Mouse (Mus musculus): Measurements from ENCODE around the gene Slc47a2. TPM values are rescaled to one million over a fixed set of nuclear protein-coding genes. Genes with fewer than 3 reads are reported as not detected.

The Slc47a2 gene
- total RNA-seq, 1 experiment = 4.1 TPM

DNA sequence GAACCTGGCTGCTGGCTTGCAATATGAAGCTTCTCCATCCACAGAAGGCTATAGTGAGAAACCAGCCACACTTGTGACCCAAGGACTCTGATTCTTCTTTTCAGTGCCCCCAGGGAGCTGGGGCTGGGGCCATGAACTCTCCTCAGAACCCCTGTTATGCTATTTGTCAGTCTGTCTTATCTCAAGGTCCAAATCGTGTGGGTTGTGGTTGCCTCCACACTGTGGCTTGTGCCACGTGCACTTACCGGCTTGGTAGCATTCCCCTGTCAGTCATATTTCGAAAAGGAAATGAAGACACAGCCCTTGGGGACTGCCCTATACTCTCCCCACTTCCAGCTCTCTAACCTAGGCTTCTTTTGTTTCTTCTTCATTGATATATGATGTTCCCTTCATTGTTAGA is 43.1 kb upstream of the Slc47a2 start:
- no peak overlapping the region for H3K27ac ChIP-seq (ENCODE audit: insufficient read depth, low read depth, low read length, poor library complexity, severe bottlenecking)
- no peaks in the 10 kb centered on the region for H3K4me1 ChIP-seq (ENCODE audit: control insufficient read depth in 2 of 2, insufficient read depth in 2 of 2, low read length in 2 of 2, poor library complexity in 1 of 2)
- TF ChIP-seq ZNF384 (IDR thresholded peaks at IDR 0.05; ENCODE audit: low read depth, low read length) = no peak
- no peak for TF ChIP-seq CHD2 (IDR thresholded peaks at IDR 0.05; ENCODE audit: low read depth, low read length)
- no peak for TF ChIP-seq MAFK (IDR thresholded peaks at IDR 0.05; ENCODE audit: insufficient read depth, low read depth, low read length)
- no peak for TF ChIP-seq HCFC1 (IDR thresholded peaks at IDR 0.05; ENCODE audit: borderline replicate concordance, insufficient read depth, low read length)
- no peak for TF ChIP-seq ZC3H11A (IDR thresholded peaks at IDR 0.05; ENCODE audit: borderline replicate concordance, low read depth, low read length)
- H3K9me3 ChIP-seq (ENCODE audit: control insufficient read depth, insufficient read depth, low read depth, low read length) = no peaks in the 10 kb centered on the region
- no peaks in the 10 kb centered on the region for H3K36me3 ChIP-seq (ENCODE audit: control insufficient read depth, insufficient read depth, low read length, poor library complexity, severe bottlenecking)
- no peak overlapping the region for H3K4me3 ChIP-seq (ENCODE audit: insufficient read depth in 1 of 2, low read depth in 1 of 2, low read length in 2 of 2, poor library complexity in 1 of 2, severe bottlenecking in 1 of 2)
- no peak for DNase-seq (ENCODE audit: low read depth, low spot score)
- H3K9ac ChIP-seq (ENCODE audit: insufficient read depth, low read depth, low read length, poor library complexity, severe bottlenecking) = no peak overlapping the region
- in situ Hi-C loops (cut with MboI; ENCODE audit: low sequenced_read_pairs in 2 of 2, unreplicated experiment in 2 of 2) = no loop called here

DNA sequence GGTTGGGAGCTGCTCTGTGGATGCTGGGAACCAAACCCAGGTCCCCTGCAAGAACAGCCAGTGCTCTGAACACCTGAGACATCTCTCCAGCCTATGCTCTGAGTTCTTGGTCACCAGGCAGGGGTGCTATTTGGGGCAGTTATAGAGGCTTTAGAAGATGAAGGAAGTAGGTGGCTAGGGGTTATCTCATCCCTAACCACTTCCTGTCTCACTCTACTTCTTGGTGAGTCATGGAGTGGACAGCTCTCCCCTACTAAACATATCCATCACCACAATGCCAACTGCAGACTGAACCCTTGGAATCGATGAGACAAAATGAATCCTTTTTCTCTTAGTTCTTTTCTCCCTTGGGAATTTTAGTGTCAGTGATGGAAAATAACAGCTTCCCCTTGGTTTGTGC is 38.6 kb upstream of the Slc47a2 start:
- DNase-seq (ENCODE audit: low read depth, low spot score) = no peak
- H3K27ac ChIP-seq (ENCODE audit: insufficient read depth, low read depth, low read length, poor library complexity, severe bottlenecking) = no peak overlapping the region
- no peak overlapping the region for H3K9ac ChIP-seq (ENCODE audit: insufficient read depth, low read depth, low read length, poor library complexity, severe bottlenecking)
- in situ Hi-C loops (cut with MboI; ENCODE audit: low sequenced_read_pairs in 2 of 2, unreplicated experiment in 2 of 2) = no loop called here
- no peak overlapping the region for H3K4me3 ChIP-seq (ENCODE audit: insufficient read depth in 1 of 2, low read depth in 1 of 2, low read length in 2 of 2, poor library complexity in 1 of 2, severe bottlenecking in 1 of 2)
- H3K4me1 ChIP-seq (ENCODE audit: control insufficient read depth in 2 of 2, insufficient read depth in 2 of 2, low read length in 2 of 2, poor library complexity in 1 of 2) = no peaks in the 10 kb centered on the region
- H3K36me3 ChIP-seq (ENCODE audit: control insufficient read depth, insufficient read depth, low read length, poor library complexity, severe bottlenecking) = no peaks in the 10 kb centered on the region
- TF ChIP-seq ZNF384 (IDR thresholded peaks at IDR 0.05; ENCODE audit: low read depth, low read length) (no peak), CHD2 (IDR thresholded peaks at IDR 0.05; ENCODE audit: low read depth, low read length) (no peak), HCFC1 (IDR thresholded peaks at IDR 0.05; ENCODE audit: borderline replicate concordance, insufficient read depth, low read length) (no peak), MAFK (IDR thresholded peaks at IDR 0.05; ENCODE audit: insufficient read depth, low read depth, low read length) (no peak), ZC3H11A (IDR thresholded peaks at IDR 0.05; ENCODE audit: borderline replicate concordance, low read depth, low read length) (no peak)
- no peaks in the 10 kb centered on the region for H3K9me3 ChIP-seq (ENCODE audit: control insufficient read depth, insufficient read depth, low read depth, low read length)

DNA sequence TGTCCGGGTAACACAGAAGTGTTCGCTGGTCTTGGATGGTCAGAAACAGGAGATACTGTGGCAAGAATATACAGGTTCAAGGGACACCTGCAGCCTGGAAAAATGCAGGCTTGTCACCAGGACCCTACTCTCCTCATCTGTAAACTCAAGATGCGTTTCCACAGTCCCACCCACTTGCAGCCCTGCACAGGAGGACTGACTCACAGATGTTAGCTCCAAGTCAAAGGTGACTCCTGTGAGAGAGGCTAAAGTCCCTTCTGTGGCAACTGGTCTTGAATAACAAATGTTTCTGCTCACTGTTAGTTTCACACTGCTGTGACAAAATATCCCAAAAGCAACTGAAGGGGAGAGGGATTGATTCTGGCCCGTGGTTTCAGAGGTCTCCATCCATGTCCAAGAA is 36.0 kb upstream of the Slc47a2 start:
- Histone ChIP-seq H3K4me1 (ENCODE audit: control insufficient read depth in 2 of 2, insufficient read depth in 2 of 2, low read length in 2 of 2, poor library complexity in 1 of 2) (no peaks in the 10 kb centered on the region), H3K27ac (ENCODE audit: insufficient read depth, low read depth, low read length, poor library complexity, severe bottlenecking) (no peak overlapping the region), H3K9me3 (ENCODE audit: control insufficient read depth, insufficient read depth, low read depth, low read length) (no peaks in the 10 kb centered on the region), H3K36me3 (ENCODE audit: control insufficient read depth, insufficient read depth, low read length, poor library complexity, severe bottlenecking) (no peaks in the 10 kb centered on the region), H3K9ac (ENCODE audit: insufficient read depth, low read depth, low read length, poor library complexity, severe bottlenecking) (no peak overlapping the region), H3K4me3 (ENCODE audit: insufficient read depth in 1 of 2, low read depth in 1 of 2, low read length in 2 of 2, poor library complexity in 1 of 2, severe bottlenecking in 1 of 2) (no peak overlapping the region)
- no peak for TF ChIP-seq MAFK (IDR thresholded peaks at IDR 0.05; ENCODE audit: insufficient read depth, low read depth, low read length)
- no peak for TF ChIP-seq ZNF384 (IDR thresholded peaks at IDR 0.05; ENCODE audit: low read depth, low read length)
- TF ChIP-seq HCFC1 (IDR thresholded peaks at IDR 0.05; ENCODE audit: borderline replicate concordance, insufficient read depth, low read length) = no peak
- no peak for TF ChIP-seq ZC3H11A (IDR thresholded peaks at IDR 0.05; ENCODE audit: borderline replicate concordance, low read depth, low read length)
- TF ChIP-seq CHD2 (IDR thresholded peaks at IDR 0.05; ENCODE audit: low read depth, low read length) = no peak
- no peak for DNase-seq (ENCODE audit: low read depth, low spot score)
- in situ Hi-C loops (cut with MboI; ENCODE audit: low sequenced_read_pairs in 2 of 2, unreplicated experiment in 2 of 2) = no loop called here

DNA sequence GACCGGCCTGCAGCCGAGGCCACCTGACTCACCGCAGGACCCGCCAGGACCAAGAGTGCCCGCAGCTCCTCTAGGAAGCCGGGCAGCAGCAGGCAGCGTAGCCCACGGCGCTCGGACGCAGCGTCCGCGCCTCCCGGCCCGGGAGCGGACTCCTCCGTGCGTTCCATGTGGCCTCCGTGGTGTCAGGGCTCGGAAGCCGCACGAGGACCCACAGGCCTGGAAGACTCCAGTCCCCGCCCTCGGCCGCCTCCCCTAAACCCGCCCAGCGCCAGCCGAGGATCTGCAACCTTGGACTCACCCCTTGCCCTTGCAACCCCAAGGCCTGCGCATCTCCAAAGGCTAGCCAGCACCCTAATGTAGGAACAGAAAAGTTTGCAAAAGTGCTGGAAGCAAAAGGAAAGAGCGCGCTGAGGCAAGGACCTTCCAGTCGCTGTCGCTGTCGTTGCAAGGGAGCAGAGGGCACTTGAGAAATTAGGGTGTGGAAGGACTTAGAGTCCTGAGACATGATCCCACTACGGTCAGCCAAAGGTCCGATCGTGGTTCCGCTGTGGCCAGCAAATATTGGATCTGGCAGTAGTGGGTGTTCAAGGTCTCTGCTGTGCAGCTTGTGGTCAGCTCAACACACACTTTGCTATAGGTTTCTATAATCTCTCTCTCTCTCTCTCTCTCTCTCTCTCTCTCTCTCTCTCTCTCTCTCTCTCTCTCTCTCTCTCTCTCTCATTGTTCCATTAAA is 35.4 kb upstream of the Slc47a2 start, which contains the start of gene Slc47a1:
Slc47a1 (minus strand) TSS at position 465 of the 733 bp plus-strand sequence.
- H3K4me1 ChIP-seq (ENCODE audit: control insufficient read depth in 2 of 2, insufficient read depth in 2 of 2, low read length in 2 of 2, poor library complexity in 1 of 2) = no peaks in the 10 kb centered on the region
- peak within 1 kb of the TSS; percentile 61 to 64 for H3K4me3 ChIP-seq (ENCODE audit: insufficient read depth in 1 of 2, low read depth in 1 of 2, low read length in 2 of 2, poor library complexity in 1 of 2, severe bottlenecking in 1 of 2)
- DNase-seq (ENCODE audit: low read depth, low spot score) = no peak
- TF ChIP-seq MAFK (IDR thresholded peaks at IDR 0.05; ENCODE audit: insufficient read depth, low read depth, low read length) = no peak
- TF ChIP-seq ZNF384 (IDR thresholded peaks at IDR 0.05; ENCODE audit: low read depth, low read length) = no peak
- TF ChIP-seq CHD2 (IDR thresholded peaks at IDR 0.05; ENCODE audit: low read depth, low read length) = no peak
- TF ChIP-seq ZC3H11A (IDR thresholded peaks at IDR 0.05; ENCODE audit: borderline replicate concordance, low read depth, low read length) = no peak
- no peak for TF ChIP-seq HCFC1 (IDR thresholded peaks at IDR 0.05; ENCODE audit: borderline replicate concordance, insufficient read depth, low read length)
- H3K27ac ChIP-seq (ENCODE audit: insufficient read depth, low read depth, low read length, poor library complexity, severe bottlenecking) = no peak within 1 kb of the TSS
- no peaks in the 10 kb centered on the region for H3K36me3 ChIP-seq (ENCODE audit: control insufficient read depth, insufficient read depth, low read length, poor library complexity, severe bottlenecking)
- peak within 1 kb of the TSS; percentile 71 for H3K9ac ChIP-seq (ENCODE audit: insufficient read depth, low read depth, low read length, poor library complexity, severe bottlenecking)
- no peaks in the 10 kb centered on the region for H3K9me3 ChIP-seq (ENCODE audit: control insufficient read depth, insufficient read depth, low read depth, low read length)
- in situ Hi-C loops (cut with MboI; ENCODE audit: low sequenced_read_pairs in 2 of 2, unreplicated experiment in 2 of 2) = no loop called here
